Mouse (Mus musculus) heart, postnatal 36 days (tissue): ENCODE data around the gene Aknad1. TPM values are rescaled to one million over a fixed set of nuclear protein-coding genes. Genes with fewer than 3 reads are reported as not detected.

ENCODE experiments used
- DNase-seq, 2 experiments: peaks; one replicate each; pipeline ENCODE4 v3.0.0; 2021 to 2022
- intact Hi-C: fragments of 180-260 bp; cut with DNase I; formaldehyde crosslinking; loops from one replicate; pipeline ENCODE4 v1.15.1; 2025
- total RNA-seq, 2 experiments: library from RNA; stranded (reverse); gene quantifications; 2 replicates each; pipeline ENCODE4 v1.2.3; 2021

The Aknad1 gene
- total RNA-seq, 2 experiments from 2014 or later: not detected

DNA sequence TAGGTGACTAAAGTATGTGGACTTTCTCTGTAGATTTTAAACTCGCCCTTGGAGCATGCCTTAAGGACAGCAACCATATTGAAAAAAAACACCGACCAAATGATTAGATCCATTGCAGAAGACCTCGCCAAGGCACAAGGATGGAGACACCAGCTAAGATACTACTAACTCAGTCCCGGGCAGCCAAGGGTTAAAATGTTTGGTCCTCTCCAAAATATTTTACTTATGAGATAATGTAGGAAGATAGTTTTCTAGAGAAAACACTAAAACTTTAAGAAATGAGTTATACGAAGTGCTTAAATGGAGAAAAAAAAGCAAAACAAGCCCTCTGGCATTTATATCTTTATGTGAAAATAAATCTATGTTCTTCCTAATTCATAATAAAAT, 42.4 kb downstream of the Aknad1 start:
- DNase-seq: no peak
- intact Hi-C loops: no loop called here

DNA sequence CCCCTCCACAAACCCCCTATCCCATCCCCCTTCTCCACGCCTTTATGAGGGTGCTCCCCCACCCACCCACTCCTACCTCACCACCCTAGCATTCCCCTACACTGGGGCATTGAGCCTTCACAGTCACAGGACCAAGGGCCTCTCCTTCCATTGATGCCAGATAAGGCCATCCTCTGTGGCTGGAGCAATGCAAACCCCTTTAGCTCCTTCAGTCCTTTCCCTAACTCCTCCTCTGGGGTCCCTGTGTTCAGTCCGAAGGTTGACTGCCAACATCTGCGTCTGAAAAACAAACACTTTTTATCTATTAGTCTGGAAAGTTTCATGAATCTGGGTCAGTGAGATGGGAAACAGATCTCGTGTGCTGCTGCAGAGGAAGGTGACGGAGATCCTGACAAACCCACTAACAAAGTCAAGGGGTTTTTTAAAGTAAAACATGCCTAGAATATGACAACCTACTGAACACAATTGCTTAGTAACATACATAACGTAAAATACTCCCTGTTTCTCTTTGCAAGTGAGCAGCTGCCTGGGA, 43.0 kb downstream of the Aknad1 start:
- DNase-seq: no peak
- intact Hi-C loops: no loop called here

DNA sequence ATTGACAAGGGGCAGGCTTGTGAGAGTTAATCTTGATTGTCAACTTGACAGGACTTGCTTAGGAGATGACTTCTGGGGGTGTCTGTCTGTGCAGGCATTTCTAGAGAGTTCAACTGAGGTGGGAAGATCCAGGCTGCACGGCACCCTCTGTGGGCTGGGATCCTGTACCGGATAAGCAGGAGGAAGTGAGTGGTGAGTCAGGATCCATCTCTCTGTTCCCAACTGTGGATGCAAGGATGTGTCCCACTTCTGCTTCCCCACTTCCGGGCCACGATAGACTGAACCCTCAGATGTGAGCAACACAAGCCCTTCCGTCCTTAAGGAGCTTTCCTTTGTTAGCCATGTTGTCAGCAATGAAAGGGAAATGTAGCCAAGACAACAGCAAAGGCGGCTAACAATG, 47.1 kb downstream of the Aknad1 start:
- intact Hi-C loops: no loop called here
- DNase-seq: no peak

DNA sequence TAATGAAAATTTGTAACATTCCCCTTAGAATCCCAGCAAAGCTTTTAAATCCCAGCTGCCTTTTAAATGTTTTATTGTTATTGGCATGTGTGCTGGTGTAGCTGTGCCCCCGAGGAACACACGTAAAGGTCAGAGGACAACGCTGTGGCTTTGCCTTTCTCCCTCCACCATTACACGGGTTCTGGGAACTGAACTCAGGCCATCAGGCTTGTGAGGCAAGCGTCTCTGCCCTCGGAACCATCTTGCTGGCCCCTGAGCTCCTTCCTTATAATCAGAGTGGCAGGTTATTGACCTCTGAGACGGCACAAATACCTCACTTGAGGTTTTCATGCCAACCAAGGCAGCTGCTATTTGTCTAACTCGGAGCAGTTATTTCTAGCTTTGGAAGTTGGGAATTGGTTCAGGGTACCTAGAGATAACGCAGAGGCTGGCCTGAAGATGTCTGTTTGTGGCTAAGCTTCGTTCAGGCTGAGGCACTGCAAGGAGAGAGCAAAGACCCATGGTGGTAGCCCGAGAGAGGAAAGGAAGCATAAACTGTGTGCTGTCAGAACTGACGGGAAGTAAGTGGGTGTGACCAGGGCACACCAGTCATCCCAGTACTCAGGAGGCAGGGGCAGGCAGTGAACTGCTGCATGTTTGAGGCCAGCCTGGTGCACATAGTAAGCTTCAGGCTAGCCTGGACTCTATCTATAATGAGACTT, 48.4 kb downstream of the Aknad1 start:
- DNase-seq: no peak

DNA sequence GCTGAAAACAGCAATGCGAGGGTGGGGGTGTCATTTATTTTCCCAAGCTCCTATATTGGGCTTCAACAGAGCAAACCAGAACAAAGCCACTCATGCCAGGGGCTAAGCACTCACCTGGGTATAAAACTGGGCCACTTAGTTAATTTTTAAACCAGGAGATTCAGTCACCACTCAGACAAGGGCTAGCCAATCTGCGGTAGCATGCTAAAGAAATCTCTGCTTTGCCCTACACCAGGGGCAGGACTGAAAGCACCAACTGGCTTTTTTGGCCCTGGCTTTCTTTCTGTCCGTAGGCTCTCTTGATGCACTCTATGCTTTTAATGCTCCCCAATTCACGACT, 49.0 kb downstream of the Aknad1 start:
- intact Hi-C loops: no loop called here
- DNase-seq: no peak

More for the DNA sequence above, 48.4 kb downstream of the Aknad1 start:
- intact Hi-C loops: no loop called here

DNA sequence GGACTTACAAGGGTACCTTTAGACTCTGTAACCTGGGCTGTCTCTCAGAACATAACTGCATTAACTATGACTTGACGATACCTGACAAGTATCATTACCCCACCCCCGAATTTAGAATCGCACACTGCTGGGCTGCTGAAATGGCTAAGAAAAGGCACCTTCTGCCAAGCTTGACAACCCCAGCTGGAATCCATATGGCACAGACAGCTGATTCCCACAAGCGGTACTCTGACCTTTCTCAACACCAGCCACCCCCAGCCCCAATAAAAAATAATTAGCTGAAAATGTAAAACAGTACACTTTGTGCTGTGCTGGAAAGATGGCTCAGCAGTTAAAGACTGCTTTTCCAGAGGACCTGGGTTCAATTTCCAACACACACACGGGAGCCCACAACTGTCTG, 49.8 kb downstream of the Aknad1 start:
- intact Hi-C loops: no loop called here
- DNase-seq: no peak

DNA sequence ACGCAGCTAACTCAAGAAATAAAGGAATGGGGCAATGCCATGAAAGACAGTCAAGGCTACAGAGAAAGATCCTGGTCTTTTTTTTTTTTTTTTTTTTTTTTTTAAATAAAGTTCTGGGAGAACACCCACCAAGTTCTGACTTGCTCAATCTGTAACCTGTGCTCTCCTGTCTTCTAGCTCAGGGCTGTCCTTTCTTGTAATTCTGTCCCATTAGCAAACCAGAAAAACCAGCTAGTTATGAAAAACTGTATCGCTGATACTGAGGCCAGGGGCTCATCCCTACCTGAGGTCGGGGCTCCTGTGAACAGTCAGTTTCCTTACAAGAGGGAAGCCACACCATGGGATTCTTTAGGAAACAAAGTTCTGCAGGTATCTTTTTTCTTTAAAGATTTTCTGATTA, 51.0 kb downstream of the Aknad1 start:
- intact Hi-C loops: no loop called here
- DNase-seq: no peak

DNA sequence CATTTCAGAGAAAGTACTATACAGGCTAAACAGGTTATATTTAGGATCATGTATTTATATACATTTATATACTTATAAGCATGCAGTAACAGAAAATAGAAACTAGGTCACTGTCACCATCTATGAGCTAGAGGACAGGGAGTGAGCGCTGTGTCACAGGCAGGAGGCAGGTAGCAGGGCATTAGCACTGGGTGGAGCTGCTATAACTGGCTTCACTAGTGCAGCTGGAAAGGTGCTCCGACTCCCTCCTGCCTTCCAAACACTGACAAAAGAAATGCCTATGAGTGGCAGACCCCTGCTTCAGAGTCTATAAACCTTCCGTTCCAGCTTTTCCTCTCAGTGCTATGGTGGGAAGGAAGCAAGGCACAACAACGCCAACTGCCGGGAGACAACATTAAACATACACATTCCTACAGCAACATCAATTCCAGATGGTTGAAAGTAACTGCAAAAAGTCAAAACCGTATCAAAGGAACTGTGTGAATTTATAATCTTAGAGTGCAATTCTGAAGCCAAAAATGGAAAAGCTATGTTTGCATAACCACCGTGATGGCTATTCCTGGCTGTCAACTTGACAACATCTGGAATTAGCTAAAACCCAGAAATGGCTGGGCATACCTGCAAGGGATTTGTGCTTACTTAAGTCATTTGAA, 51.7 kb downstream of the Aknad1 start:
- DNase-seq: no peak

DNA sequence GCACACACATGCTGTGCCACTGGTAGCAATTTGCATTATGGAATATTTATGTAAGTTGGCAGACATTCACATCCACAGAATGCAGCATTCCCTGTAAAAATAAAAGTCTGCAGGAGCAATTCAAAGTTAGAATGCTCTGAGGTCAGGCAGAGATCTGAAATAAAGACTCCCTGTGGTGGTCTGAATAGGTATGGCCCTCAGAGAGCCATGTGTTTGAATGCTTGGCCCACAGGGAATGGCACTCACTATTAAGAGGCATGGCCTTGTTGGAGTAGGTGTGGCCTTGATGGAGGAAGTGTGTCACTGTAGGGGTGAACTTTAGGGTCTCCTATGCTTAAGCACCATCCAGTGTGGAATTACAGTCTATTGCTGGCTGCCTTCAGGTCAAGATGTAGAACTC, 53.0 kb downstream of the Aknad1 start:
- intact Hi-C loops: no loop called here

More for the DNA sequence above, 51.7 kb downstream of the Aknad1 start:
- intact Hi-C loops: no loop called here

DNA sequence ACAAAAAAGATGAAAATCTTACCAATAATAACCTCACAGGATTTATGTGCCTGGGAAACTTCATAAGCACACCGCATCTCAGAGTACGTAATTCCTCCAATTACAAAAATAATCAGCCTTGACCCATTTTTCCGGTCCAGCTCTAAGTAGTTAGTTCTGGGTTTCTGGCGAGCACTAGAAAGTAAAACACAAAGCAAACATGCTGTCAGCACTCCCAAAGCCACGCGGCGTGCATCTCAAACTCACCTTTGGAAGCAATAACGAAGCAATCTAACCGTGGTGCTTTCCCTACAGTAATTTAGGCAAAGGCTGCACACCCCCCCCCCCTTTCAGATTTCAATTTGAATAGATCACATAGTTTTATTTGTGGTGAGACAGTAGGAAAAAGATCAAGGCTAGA, 55.3 kb downstream of the Aknad1 start:
- no peak for DNase-seq
- intact Hi-C loops: no loop called here

More for the DNA sequence above, 53.0 kb downstream of the Aknad1 start:
- DNase-seq: no peak

DNA sequence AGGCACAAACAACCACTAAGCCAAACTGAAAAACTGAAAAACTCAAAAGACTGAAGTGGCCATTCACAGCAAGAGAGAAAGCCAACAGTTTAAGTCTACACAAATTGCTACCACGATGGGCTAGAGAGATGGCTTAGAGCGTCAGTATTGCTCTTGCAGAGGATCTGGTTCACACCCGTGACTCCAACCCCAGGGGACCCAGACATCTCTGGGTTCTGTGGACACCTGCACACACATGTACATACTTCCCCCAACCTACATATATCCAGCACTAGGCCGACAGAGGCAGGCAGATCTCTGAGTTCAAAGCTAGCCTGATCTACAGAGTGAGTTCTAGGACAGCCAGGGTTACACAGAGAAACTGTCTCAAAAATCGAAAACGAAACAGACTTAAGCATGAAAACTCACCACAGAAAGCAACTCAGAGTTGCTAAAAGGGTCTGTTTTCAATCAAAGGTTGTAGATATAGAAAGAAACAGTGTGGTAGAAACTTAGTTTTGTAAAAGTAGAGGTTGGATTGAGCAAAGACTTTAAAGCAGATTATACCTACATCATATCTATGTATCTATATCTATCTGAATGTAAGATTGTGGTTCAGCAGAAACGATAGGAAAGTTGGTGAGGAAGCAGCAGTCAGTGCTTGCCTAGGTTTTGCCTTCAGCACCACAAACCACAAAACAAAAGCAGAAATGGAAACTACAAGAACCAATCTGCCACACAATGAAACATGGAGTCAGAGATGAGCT, 56.3 kb downstream of the Aknad1 start:
- no peak for DNase-seq
- intact Hi-C loops: no loop called here

DNA sequence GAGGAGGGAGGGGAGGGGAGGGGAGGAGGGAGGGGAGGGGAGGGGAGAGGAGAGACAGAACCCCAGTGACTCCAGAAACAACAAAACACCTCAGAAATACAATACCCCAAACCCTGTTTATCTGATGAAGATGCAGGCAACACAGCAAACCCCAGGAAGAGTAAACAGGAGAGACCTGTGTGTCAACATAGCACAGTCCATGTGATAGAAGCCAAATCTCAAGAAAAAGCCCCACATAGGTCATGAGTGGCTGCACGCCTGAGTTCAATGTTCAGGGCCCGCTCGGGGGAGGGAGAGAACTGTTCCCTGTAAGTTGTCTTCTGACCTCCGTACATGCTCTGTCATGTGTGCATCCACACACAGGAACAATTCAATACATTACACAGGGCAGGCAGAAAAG, 56.9 kb downstream of the Aknad1 start:
- DNase-seq: no peak
- intact Hi-C loops: no loop called here

DNA sequence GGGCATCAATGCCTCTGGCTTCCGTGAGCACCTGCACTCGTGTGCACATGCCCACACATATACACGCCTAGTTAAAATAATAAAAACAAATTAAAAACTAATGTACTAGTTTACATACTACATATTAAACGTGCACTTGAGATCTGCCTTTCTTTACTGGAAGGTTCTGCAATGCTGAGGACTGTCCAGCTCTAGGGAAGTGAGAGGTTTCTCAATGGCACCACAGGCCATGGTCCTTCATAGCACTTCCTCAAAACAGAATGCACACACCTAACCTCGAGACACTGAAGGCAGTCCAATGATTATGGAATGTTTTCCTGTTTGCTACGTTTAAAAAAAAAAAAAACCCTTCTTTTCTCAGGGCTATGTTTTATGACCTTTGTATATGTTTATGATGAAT, 58.3 kb downstream of the Aknad1 start:
- intact Hi-C loops: no loop called here
- DNase-seq: no peak

DNA sequence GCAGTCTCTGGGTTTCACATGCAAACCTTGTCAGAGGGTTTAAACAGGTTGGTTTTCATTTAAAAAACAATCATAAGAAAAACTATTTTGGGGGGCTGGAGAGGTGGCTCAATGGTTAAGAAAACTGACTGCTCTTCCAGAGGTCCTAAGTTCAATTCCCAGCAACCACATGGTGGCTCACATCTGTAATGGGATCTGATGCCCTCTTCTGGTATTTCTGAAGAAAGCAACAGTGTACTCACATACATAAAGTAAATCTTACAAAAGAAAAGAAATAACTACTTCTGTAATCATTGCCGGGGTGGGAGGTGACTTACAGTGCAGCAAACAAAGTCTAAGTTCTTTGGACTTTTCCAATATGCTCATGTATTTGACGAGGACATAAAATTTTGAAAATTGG, 58.9 kb downstream of the Aknad1 start:
- intact Hi-C loops: no loop called here
- DNase-seq: no peak

DNA sequence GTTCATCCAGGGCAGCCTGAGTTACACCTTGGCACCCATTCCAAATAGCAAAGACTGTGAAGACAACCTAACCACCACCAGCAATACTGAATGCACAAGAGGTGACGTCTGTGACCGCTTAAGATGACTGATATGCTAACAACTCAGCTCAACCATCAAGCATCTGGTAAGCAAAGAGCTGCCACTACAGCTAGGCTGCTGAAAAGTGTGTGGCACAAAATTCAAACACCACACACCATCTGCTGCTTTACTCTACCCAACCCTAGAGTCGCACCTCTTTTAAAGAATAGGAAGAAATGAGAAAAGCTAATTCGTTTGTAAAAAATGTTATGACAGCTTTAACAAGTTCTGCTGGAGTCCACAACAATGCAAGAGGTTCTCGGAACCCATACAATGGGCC, 66.2 kb downstream of the Aknad1 start:
- intact Hi-C loops: no loop called here
- DNase-seq: no peak

DNA sequence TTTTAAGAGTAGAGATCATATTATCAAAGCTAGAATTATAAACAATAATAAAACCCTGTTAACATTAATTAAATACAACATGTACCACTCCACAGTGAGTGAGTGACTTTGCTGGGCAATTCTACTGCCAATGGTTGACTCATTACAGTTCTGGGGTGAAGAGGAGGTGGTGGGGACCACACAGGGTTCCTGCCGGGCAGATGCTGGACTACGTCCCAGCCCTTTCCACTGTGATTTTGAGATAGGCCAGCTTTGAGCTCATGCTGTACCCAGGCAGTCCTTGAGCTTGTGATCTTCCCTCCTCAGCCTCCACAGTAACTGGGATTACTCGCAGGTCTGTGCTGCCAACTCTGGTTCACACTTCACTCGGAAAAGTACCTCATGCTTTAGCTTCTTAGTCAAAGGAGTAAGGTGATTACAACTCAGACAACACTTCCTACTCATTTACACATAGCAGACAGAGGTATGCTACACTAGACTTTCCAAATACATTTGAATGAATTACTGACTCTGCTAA, 71.3 kb downstream of the Aknad1 start:
- intact Hi-C loops: no loop called here
- DNase-seq: no peak

DNA sequence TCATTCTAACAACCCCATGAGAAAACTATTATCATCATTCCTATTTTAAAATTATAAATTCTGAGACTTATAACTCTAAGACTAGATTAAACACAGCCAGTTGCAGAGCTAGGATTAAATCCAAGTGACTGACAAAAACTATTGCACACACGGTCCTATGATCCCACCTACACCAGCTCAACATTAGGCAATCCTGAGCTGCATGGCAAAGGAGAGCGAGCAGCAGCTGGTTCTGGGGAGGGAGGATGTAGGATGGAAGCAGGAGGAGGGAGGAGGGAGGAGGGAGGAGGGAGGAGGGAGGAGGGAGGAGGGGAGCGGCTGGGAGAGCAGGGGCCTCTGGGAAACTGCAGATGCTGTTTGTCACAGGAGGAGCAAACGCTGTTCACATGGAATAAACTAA, 76.2 kb downstream of the Aknad1 start:
- intact Hi-C loops: no loop called here

DNA sequence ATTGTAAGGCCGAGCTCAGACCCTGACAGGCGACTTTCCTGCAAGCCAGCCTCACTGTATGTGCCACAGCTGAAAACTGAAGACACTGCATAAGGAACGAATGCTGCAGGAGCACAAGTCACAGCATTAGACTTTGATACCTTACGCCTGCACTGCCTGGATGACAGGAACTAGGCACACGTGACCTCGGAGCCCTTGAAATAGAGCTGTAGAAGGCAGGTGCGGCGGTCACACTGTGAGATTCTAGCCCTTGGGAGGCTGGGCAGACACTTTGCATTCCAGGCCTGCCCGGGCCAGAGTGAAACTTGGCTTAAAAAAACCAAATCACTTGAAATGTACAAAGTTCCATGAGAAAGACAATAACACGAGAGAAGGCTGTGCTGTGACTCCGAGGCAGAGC, 91.0 kb downstream of the Aknad1 start:
- intact Hi-C loops: no loop called here
- no peak for DNase-seq

More for the DNA sequence above, 76.2 kb downstream of the Aknad1 start:
- DNase-seq: no peak

DNA sequence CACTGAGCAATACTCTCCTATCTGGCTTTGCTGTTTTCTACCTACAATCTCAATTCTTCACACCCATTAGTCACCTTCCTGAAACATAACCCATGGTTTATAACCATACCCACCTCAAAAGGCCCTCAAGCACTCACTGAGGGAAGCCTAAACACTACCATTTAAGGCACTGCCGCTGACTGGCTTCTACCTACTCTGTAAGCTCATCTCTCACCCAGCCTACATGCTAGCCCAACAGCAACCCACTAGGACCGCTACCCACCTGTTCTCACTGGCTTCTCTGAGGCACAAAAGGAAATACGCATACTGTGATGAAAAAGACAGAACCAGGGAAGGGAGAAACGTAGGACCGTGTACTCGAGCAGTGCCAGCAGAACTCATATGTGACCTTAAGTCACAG, 92.3 kb downstream of the Aknad1 start:
- DNase-seq: no peak
- intact Hi-C loops: no loop called here
